Mouse (Mus musculus): Measurements from ENCODE around the gene Apol9b.

- TF ChIP-seq CTCF (IDR thresholded peaks at IDR 0.05; ENCODE audit: control insufficient read depth, insufficient read depth, low read length) (peak; percentile 71), POLR2A (IDR thresholded peaks at IDR 0.05; ENCODE audit: borderline replicate concordance, control insufficient read depth, low read depth, low read length) (no peak)
Measured at GRCm38 (mm10) chr15:77761561-77762380, 32.9 kb downstream of the Apol9b start.

Measured in bone marrow, adult 2 months (tissue).